Mouse (Mus musculus) hematopoietic stem cell, adult 5-6 weeks (primary cell): ENCODE measurements around the gene Ddr1. TPM values are rescaled to one million over a fixed set of nuclear protein-coding genes. Genes with fewer than 3 reads are reported as not detected.

Experiments used
- ATAC-seq, 2 experiments: fragments of 125-278 bp in 1 of 2; replicated peaks in 1 of 2; 2 replicates each; pipeline ENCODE4 v1.8.0; 2016 to 2017; ENCODE audit warnings: inconsistent platforms in 2 of 2, mild to moderate bottlenecking in 2 of 2, moderate number of reproducible peaks in 2 of 2, low read depth in 1 of 2, moderate TSS enrichment in 1 of 2; ENCODE audit not compliant: low FRiP score in 2 of 2, poor library complexity in 2 of 2, severe bottlenecking in 2 of 2, insufficient read depth in 1 of 2, low TSS enrichment in 1 of 2
- total RNA-seq: library from RNA; stranded (forward); fragments of 172-1452, 232-1000 nt; gene quantifications from 2 replicates; pipeline ENCODE4 v1.2.3, GENCODE M21; 2017

Gene Ddr1
- total RNA-seq, 1 experiment from 2014 or later, result not detected

DNA sequence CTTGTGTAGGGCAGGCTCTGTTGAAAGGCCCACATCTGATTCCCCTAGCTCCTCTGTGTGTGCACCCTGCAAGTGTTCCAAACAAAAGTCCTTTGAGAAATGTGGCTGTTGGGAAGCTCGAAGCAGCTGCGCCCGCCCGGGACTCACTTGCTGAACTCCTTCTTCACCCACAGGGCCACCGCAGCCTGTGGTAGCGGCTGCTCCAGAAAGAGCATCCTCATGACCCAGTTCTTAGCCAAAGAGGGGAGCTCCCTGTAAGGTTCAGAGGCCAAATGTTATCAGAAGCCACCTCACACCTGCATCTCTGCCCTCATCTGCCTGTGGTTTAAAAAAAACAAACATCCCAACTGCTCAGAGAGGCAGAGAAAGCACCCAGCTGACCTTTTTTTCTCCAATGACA lies 32.6 kb downstream of the Ddr1 start:
- ATAC-seq, result no peak

DNA sequence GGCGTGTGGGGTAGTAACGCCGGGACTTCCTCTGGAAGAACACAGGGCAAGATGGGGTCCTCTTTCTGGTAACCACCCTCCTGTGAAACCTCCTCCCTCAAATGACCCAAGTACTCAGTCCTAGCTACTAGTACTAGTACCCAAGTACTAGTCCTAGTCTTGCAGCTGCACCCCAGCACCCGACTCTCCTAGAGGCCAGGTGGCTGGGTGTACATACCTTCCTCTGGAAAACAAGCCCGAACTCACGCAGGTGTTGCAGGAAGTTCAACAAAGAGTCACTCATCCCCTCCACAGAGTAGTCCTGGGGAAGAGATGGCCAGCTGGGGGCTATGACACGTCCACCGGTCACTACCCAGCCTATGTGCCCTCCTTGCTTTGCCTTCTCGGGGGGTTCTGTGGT lies 34.7 kb downstream of the Ddr1 start:
- ATAC-seq, result no peak

GRCm38 (mm10) chr17:35667334-35668065 lies 36.9 kb downstream of the Ddr1 start, which contains the start of gene Vars2:
Gene Vars2 (minus strand): TSS chr17:35667592.
- peak; percentile 76 to 80 for ATAC-seq

- ATAC-seq, result peak; percentile 9 to 23; a peak in 2 of 4 replicates
Measured at GRCm38 (mm10) chr17:35666851-35667256, 37.6 kb downstream of the Ddr1 start.

DNA sequence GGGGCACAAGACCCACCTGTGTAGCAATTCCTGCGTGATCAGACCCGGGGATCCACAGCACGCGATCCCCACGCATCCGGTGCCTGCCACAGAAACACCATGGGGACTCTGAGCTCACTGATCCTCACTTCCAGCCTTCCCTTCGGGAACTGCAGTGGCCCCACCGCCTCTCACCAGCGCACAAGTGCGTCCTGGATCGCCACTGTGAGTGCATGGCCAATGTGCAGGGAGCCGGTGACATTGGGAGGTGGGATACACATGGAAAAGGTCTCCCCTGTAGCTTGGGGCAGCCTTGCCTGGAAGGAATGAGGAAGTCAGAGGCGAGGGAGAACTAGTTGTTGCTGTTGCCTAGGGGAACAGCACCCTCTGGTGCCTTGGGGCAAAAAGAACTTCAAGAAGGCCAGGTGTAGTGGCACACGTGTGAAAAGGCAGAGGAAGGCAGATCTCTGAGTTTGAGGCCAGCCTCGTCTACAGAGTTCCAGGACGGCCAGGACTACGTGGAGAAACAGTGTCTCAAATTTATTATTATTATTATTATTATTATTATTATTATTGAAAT lies 38.4 kb downstream of the Ddr1 start:
- peak in 1 of 2 experiments; percentile 37; a peak in 1 of 4 replicates for ATAC-seq

DNA sequence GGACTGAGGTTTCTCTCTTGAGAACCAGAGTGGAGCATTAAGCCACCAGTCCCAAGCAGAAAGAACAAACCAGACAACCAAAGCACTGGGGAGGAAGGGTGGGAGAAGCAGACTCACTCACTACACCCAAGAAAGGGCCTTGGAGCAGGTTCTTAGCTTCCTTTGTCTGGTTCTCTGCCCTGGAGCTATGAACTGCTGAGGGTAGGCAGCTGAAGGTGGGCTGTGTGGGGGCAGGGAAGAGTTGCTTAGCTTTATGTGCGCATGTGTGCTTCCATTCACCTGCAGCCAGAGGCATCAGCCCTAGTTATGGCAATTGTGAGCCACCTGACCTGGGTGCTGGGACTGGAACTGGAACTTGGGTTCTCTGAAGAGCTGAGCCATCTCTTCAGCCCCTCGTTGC lies 51.3 kb downstream of the Ddr1 start:
- no peak for ATAC-seq

DNA sequence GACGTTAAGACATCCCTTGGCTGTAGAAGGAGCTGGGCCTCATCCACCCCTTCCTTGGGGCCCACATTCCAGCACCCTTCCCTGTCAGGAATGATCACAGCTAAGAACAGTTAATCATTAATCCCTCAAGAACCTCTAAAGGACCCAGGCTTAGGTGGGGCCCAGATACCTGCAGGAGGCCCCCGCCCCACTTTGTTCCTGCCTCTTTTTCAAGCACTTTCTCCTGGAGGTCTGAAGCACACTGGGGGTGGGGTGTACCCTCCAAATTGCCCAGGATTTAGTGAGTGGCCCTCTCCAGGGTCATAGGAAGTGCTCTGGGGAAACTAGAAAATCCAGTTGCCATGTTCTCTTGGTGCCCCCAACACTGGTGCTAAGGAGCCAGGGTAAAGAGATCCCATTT lies 55.0 kb downstream of the Ddr1 start:
- no peak for ATAC-seq

GRCm38 (mm10) chr17:35643609-35644236 lies 60.7 kb downstream of the Ddr1 start, which contains the start of gene Mucl3:
Gene Mucl3 (minus strand): TSS chr17:35643695.
- no peak for ATAC-seq

DNA sequence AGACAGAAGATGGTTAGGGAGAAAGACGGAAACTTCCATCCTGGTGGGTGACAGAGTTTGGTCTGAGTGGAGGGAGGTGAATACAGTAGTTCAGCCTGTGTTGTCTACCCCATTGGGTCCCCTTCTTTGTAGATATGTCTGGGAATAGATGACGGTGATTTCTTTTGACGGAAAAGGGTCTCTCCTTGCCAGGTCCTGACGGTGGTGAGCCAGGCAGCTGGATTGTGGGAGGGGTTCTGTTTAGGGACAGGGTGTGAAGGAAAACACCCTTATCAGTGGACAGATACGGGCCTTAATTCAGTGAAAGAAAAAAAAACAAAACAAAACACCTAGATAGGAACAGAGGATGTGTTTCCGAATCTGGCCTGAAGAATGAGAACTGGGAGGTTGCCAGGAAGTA lies 65.1 kb downstream of the Ddr1 start:
- no peak for ATAC-seq

DNA sequence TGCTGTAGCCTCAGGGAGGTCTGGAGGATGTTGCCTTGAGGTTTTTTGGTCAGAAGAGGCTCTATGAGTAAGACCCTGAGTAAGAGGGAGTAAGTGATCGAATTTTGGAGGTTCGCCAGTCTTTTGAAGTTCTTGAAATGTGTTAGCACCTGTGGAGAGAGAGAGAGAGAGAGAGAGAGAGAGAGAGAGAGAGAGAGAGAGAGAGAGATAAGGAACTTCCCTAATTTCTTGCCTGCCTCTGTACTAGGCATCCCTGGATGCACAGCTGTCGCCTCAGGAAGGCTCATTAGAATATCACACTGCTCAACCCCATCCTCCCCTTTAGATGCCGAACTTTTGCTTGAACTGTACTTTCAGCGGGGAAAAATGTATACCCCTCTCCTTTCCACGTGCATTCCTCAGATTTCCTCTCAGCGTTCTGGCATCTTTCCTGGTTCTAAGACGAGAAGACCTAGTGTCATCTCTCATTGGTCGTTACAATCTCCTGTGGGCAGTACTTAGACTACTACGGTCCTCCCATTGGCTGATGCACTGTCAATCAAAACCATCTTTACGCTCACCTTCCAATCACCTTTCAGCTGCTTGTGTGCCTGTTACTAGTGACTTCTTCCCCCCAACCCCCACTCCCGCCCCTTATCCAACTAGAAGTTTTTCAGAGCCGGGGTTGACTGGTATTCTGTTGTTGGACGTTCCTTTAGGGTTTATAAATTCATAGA lies 65.8 kb downstream of the Ddr1 start:
- no peak; a peak in 1 of 4 replicates for ATAC-seq

DNA sequence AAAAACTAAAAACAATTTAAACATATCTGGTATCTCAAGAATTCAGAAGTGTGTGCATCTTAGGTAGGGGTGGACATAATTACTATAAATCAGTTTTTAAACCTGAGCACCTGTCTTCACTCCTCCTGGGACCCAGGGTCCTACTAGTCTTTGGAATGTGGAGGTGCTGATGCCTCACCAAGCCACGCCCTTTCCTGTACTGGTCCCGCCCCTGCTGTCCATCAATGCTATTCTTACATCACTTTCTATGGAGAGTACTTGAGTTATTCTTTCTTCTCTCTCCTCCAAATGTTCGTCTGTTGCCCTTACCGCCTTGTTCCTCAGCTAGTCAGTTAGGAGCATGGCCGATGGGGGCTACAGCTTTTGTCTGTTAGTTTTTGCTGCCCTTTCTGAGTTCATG lies 68.1 kb downstream of the Ddr1 start:
- ATAC-seq, result no peak

DNA sequence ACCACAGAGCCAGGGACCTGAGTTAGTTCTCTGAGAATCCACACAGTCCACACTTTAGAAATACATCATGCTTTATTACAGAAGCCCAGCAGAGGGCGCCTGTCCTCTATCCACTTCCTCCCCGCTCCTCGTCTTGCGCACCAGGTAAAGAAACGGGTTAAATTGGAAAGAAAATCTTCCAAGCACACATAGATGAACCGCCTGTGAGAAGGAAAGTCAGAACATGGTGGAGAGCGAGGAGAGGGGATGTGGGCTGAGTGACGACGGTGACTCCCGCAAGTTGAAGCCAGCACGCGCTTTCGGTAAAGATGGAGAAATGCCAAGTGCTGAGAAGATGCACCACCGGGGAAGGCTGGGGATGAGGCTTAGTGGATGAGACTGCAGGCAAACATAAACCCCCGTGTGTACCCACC lies 68.7 kb downstream of the Ddr1 start:
- peak; percentile 65 to 74; a peak in 3 of 4 replicates for ATAC-seq

DNA sequence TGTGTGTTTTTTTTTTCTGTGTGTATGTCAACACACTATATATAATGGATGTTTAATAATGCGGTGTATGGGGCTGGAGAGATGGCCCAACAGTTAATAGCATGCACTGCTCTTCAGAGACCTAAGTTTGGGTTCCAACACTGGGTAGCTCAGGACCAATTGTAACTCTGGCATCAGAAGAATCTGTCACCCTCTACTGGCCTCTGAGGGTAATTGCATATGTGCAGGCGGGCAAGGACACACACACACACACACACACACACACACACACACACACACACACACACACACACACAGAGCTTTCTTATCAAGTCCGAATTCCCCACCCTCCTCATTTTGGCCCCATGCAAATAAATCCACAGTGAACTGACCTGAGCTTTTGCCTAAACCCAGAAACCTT lies 69.2 kb downstream of the Ddr1 start:
- no peak for ATAC-seq

GRCm38 (mm10) chr17:35633992-35634391 lies 70.4 kb downstream of the Ddr1 start:
- ATAC-seq, result no peak

Other genes with a start within 250 kb of the Ddr1 start
- 0.25 and 2.8 TPM in 2 replicates for gene H2-Q10, start 234.5 kb downstream of the Ddr1 start, total RNA-seq
- gene Pou5f1, start 198.6 kb downstream of the Ddr1 start, total RNA-seq, result 0.31 and 0.45 TPM in 2 replicates
- gene Tcf19, start 187.8 kb downstream of the Ddr1 start, total RNA-seq, result 8.0 and 13.1 TPM in 2 replicates
- gene Cchcr1, start 187.5 kb downstream of the Ddr1 start, total RNA-seq, result 9.4 and 14.5 TPM in 2 replicates
- not detected in 2 replicates for gene Psors1c2, start 171.4 kb downstream of the Ddr1 start, total RNA-seq
- gene Cdsn, start 152.5 kb downstream of the Ddr1 start, total RNA-seq, result not detected in 2 replicates
- not detected in 2 replicates for gene 2300002M23Rik, start 137.2 kb downstream of the Ddr1 start, total RNA-seq
- not detected in 2 replicates for gene Sfta2, start 103.1 kb downstream of the Ddr1 start, total RNA-seq
- not detected in 2 replicates for gene Gm9573, start 78.0 kb downstream of the Ddr1 start, total RNA-seq
- gene Mucl3, start 60.9 kb downstream of the Ddr1 start, total RNA-seq, result not detected in 2 replicates
- gene Vars2, start 37.0 kb downstream of the Ddr1 start, total RNA-seq, result 11.3 and 12.6 TPM in 2 replicates
- gene Gtf2h4, start 30.9 kb downstream of the Ddr1 start, total RNA-seq, result 14.1 and 17.3 TPM in 2 replicates
- 128 and 182 TPM in 2 replicates for gene Ier3, start 117.1 kb upstream of the Ddr1 start, total RNA-seq
- 134 and 140 TPM in 2 replicates for gene Flot1, start 118.6 kb upstream of the Ddr1 start, total RNA-seq
- gene Tubb5, start 133.7 kb upstream of the Ddr1 start, total RNA-seq, result 873 and 988 TPM in 2 replicates
- 26.0 and 40.0 TPM in 2 replicates for gene Mdc1, start 136.9 kb upstream of the Ddr1 start, total RNA-seq
- gene Nrm, start 156.7 kb upstream of the Ddr1 start, total RNA-seq, result 53.1 and 73.0 TPM in 2 replicates
- gene Ppp1r18, start 161.0 kb upstream of the Ddr1 start, total RNA-seq, result 35.9 and 44.0 TPM in 2 replicates
- 39.1 and 57.0 TPM in 2 replicates for gene Dhx16, start 175.2 kb upstream of the Ddr1 start, total RNA-seq
- gene 2310061I04Rik, start 192.8 kb upstream of the Ddr1 start, total RNA-seq, result 4.9 and 17.4 TPM in 2 replicates
- gene Atat1, start 205.5 kb upstream of the Ddr1 start, total RNA-seq, result 13.0 and 18.1 TPM in 2 replicates
- gene Mrps18b, start 211.8 kb upstream of the Ddr1 start, total RNA-seq, result 47.0 and 51.8 TPM in 2 replicates
- 175 and 218 TPM in 2 replicates for gene Ppp1r10, start 211.8 kb upstream of the Ddr1 start, total RNA-seq